Mouse (Mus musculus): Measurements from ENCODE around the gene Ikzf5.

- TF ChIP-seq GATA1 (IDR thresholded peaks at IDR 0.05; ENCODE audit: borderline replicate concordance, low read length) (no peak), FLI1 (IDR thresholded peaks at IDR 0.05; ENCODE audit: low read length) (no peak)
These were observed 38.3 kb downstream of the Ikzf5 start for GRCm38 (mm10) chr7:131371880-131372651.

All from megakaryocyte, embryonic 14.5 days (primary cell).